16 mouse cellular contexts compared by ENCODE assay signal in genomic region chr6:122605483-122605882, GRCm38 (mm10). TPM values are rescaled to one million over a fixed set of nuclear protein-coding genes. Genes with fewer than 3 reads are reported as not detected.
DNase-seq lines count a peak whose midpoint lies in the region; ATAC-seq and TF ChIP-seq lines count a peak whose summit lies in the region.
"Had no signal": no experiment of that assay in that cellular context is flagged by ENCODE, and none has a peak within 500 bp of the region (broad histone marks: within the 10 kb centered on the region; RNA-seq: fewer than 3 reads in every experiment).

No protein-coding gene starts in this region.

- H3K4me1 ChIP-seq in midbrain, postnatal 0 days (ENCODE audit: insufficient read depth, low read length): no peaks in the 10 kb centered on the region
- peaks cover 5% of the 10 kb centered on the region; the same call in 1 of the 2 replicates for H3K4me1 ChIP-seq in midbrain, embryonic 13.5 days (replicated peaks)
- peaks cover 6% of the 10 kb centered on the region for H3K4me1 ChIP-seq in heart, embryonic 10.5 days
- H3K4me1 ChIP-seq in forebrain, embryonic 15.5 days: peaks cover 9% of the 10 kb centered on the region
- H3K4me1 ChIP-seq: embryonic facial prominence, embryonic 15.5 days; neural tube, embryonic 12.5 days had no signal

- peak; percentile 34 for DNase-seq in adrenal gland, postnatal 14 days
- DNase-seq in adrenal gland, adult 8-10 months: no peak
- DNase-seq in midbrain, postnatal 0 days (ENCODE audit: low spot score): no peak
- DNase-seq in brain, embryonic 14.5 days (ENCODE audit: low read depth): no peak
- peak; percentile 33 for DNase-seq in thymus, postnatal 14 days
- DNase-seq in heart, embryonic 10.5 days (ENCODE audit: low spot score): no peak
- DNase-seq: cerebellum, postnatal 14 days; heart, postnatal 14 days; right cerebral cortex, postnatal 14 days had no signal

- no peaks in the 10 kb centered on the region for H3K36me3 ChIP-seq in midbrain, postnatal 0 days (ENCODE audit: insufficient read depth, low read length)
- H3K36me3 ChIP-seq in midbrain, embryonic 13.5 days: no peaks in the 10 kb centered on the region
- no peaks in the 10 kb centered on the region for H3K36me3 ChIP-seq in heart, embryonic 10.5 days
- H3K36me3 ChIP-seq in forebrain, embryonic 15.5 days: no peaks in the 10 kb centered on the region
- H3K36me3 ChIP-seq: embryonic facial prominence, embryonic 15.5 days; neural tube, embryonic 12.5 days had no signal

- H3K27ac ChIP-seq in midbrain, postnatal 0 days (ENCODE audit: low read depth, low read length): no peak overlapping the region
- H3K27ac ChIP-seq in midbrain, embryonic 13.5 days: no peak overlapping the region
- H3K27ac ChIP-seq in heart, embryonic 10.5 days: no peak overlapping the region
- H3K27ac ChIP-seq in forebrain, embryonic 15.5 days (replicated peaks): no peak overlapping the region
- H3K27ac ChIP-seq: embryonic facial prominence, embryonic 15.5 days; neural tube, embryonic 12.5 days had no signal

- H3K9me3 ChIP-seq in midbrain, postnatal 0 days (ENCODE audit: low read length): no peaks in the 10 kb centered on the region
- H3K9me3 ChIP-seq in midbrain, embryonic 13.5 days: no peaks in the 10 kb centered on the region
- no peaks in the 10 kb centered on the region for H3K9me3 ChIP-seq in heart, embryonic 10.5 days
- H3K9me3 ChIP-seq in forebrain, embryonic 15.5 days: no peaks in the 10 kb centered on the region
- H3K9me3 ChIP-seq: embryonic facial prominence, embryonic 15.5 days; neural tube, embryonic 12.5 days had no signal

- no peak overlapping the region for H3K4me3 ChIP-seq in midbrain, postnatal 0 days (ENCODE audit: low read depth, low read length)
- no peak overlapping the region for H3K4me3 ChIP-seq in midbrain, embryonic 13.5 days (replicated peaks)
- no peak overlapping the region for H3K4me3 ChIP-seq in heart, embryonic 10.5 days
- no peak overlapping the region for H3K4me3 ChIP-seq in forebrain, embryonic 15.5 days
- H3K4me3 ChIP-seq: embryonic facial prominence, embryonic 15.5 days; neural tube, embryonic 12.5 days had no signal

- H3K27me3 ChIP-seq in midbrain, postnatal 0 days (ENCODE audit: insufficient read depth, low read length): no peaks in the 10 kb centered on the region
- no peaks in the 10 kb centered on the region for H3K27me3 ChIP-seq in midbrain, embryonic 13.5 days
- H3K27me3 ChIP-seq in heart, embryonic 10.5 days (ENCODE audit: insufficient read depth, poor library complexity, severe bottlenecking): no peaks in the 10 kb centered on the region
- H3K27me3 ChIP-seq in forebrain, embryonic 15.5 days: no peaks in the 10 kb centered on the region
- H3K27me3 ChIP-seq: embryonic facial prominence, embryonic 15.5 days; neural tube, embryonic 12.5 days had no signal

- no peak for TF ChIP-seq POLR2A in brain, embryonic 14.5 days (IDR thresholded peaks at IDR 0.05; ENCODE audit: borderline replicate concordance, extremely low read depth, insufficient read depth, insufficient read length, poor library complexity, severe bottlenecking)

- 94% methylated on average over 8 of the region's 8 CpGs for WGBS in midbrain, postnatal 0 days
- WGBS in midbrain, embryonic 13.5 days: 94% methylated on average over 8 of the region's 8 CpGs
- WGBS in heart, embryonic 10.5 days: 86% methylated on average over 8 of the region's 8 CpGs
- WGBS in forebrain, embryonic 15.5 days: 94% methylated on average over 8 of the region's 8 CpGs

- H3K9ac ChIP-seq in midbrain, postnatal 0 days (replicated peaks; ENCODE audit: low read length, poor library complexity, severe bottlenecking): no peak overlapping the region
- no peak overlapping the region for H3K9ac ChIP-seq in midbrain, embryonic 13.5 days (replicated peaks)
- no peak overlapping the region for H3K9ac ChIP-seq in forebrain, embryonic 15.5 days (replicated peaks)
- H3K9ac ChIP-seq: embryonic facial prominence, embryonic 15.5 days; neural tube, embryonic 12.5 days had no signal

- no peak overlapping the region for H3K4me2 ChIP-seq in midbrain, postnatal 0 days (ENCODE audit: low read depth, low read length, poor library complexity, severe bottlenecking)
- H3K4me2 ChIP-seq in midbrain, embryonic 13.5 days (replicated peaks): no peak overlapping the region
- no peak overlapping the region for H3K4me2 ChIP-seq in forebrain, embryonic 15.5 days (replicated peaks)
- H3K4me2 ChIP-seq: embryonic facial prominence, embryonic 15.5 days; neural tube, embryonic 12.5 days had no signal

- TF ChIP-seq CTCF in midbrain, postnatal 0 days (IDR thresholded peaks at IDR 0.05): 0 out of 2 replicates have a peak, but pooled peaks have one; percentile 7
- 0 out of 2 replicates have a peak, but pooled peaks have one; percentile 10 for TF ChIP-seq CTCF in brain, embryonic 14.5 days (IDR thresholded peaks at IDR 0.05; ENCODE audit: borderline replicate concordance, extremely low read depth, insufficient read depth, insufficient read length)

- ATAC-seq in midbrain, postnatal 0 days (ENCODE audit: low FRiP score): no peak
- ATAC-seq in midbrain, embryonic 13.5 days: no peak
- no peak for ATAC-seq in forebrain, embryonic 15.5 days (replicated peaks)

RNA-seq across cellular contexts. Expression of gene Apobec1, which starts 3.2 kb away (rescaled TPM):
- total RNA-seq in adrenal gland, postnatal 14 days (2021): 8.8 and 12.2 TPM in 2 replicates
- total RNA-seq in adrenal gland, adult 8-10 months (2022): 10 to 100 TPM; 13.4 to 29.5 (median 19.3) TPM
- 0.88 and 0.90 TPM in 2 replicates for total RNA-seq in midbrain, postnatal 0 days (2014; rRNA removed)
- 1.7 and 2.1 TPM in 2 replicates for polyA plus RNA-seq in midbrain, postnatal 0 days (2015; fragmentation: Nextera tagmentation; extraction: Ambion mirVana)
- polyA plus RNA-seq in midbrain, embryonic 13.5 days (2015; fragmentation: Nextera tagmentation; extraction: Ambion mirVana): 1.9 and 2.9 TPM in 2 replicates
- 1.9 and 3.5 TPM in 2 replicates for polyA plus RNA-seq in brain, embryonic 14.5 days (2012; rRNA removed)
- 0.43 and 0.64 TPM in 2 replicates for polyA plus RNA-seq in heart, embryonic 10.5 days (2016; fragmentation: Nextera tagmentation; extraction: Ambion mirVana)
- 4.5 and 4.9 TPM in 2 replicates for polyA plus RNA-seq in forebrain, embryonic 15.5 days (2015; fragmentation: Nextera tagmentation; extraction: Ambion mirVana)

RNA-seq across cellular contexts. Expression of gene Gdf3, which starts 4.4 kb away (rescaled TPM):
- not detected in 2 replicates for total RNA-seq in adrenal gland, postnatal 14 days (2021)
- under 1 TPM; 0.14 to 0.48 (median 0.24) TPM for total RNA-seq in adrenal gland, adult 8-10 months (2022)
- not detected in 2 replicates for total RNA-seq in midbrain, postnatal 0 days (2014; rRNA removed)
- polyA plus RNA-seq in midbrain, postnatal 0 days (2015; fragmentation: Nextera tagmentation; extraction: Ambion mirVana): not detected in 2 replicates
- polyA plus RNA-seq in midbrain, embryonic 13.5 days (2015; fragmentation: Nextera tagmentation; extraction: Ambion mirVana): 0.12 TPM in 1 of 2 replicates, not detected in the other
- polyA plus RNA-seq in brain, embryonic 14.5 days (2012; rRNA removed): not detected in 2 replicates
- 0.06 and 1.1 TPM in 2 replicates for polyA plus RNA-seq in heart, embryonic 10.5 days (2016; fragmentation: Nextera tagmentation; extraction: Ambion mirVana)
- not detected in 2 replicates for polyA plus RNA-seq in forebrain, embryonic 15.5 days (2015; fragmentation: Nextera tagmentation; extraction: Ambion mirVana)
- total RNA-seq: adrenal gland, postnatal 36 days; heart, postnatal 14 days; left cerebral cortex, postnatal 25 days had no signal
- polyA plus RNA-seq: kidney, embryonic 16.5 days; neural tube, embryonic 12.5 days had no signal

RNA-seq across cellular contexts. Expression of gene Dppa3, which starts 20.7 kb away (rescaled TPM):
- not detected in 2 replicates for total RNA-seq in adrenal gland, postnatal 14 days (2021)
- total RNA-seq in adrenal gland, adult 8-10 months (2022): not detected
- not detected in 2 replicates for total RNA-seq in midbrain, postnatal 0 days (2014; rRNA removed)
- polyA plus RNA-seq in midbrain, postnatal 0 days (2015; fragmentation: Nextera tagmentation; extraction: Ambion mirVana): not detected in 2 replicates
- not detected in 2 replicates for polyA plus RNA-seq in midbrain, embryonic 13.5 days (2015; fragmentation: Nextera tagmentation; extraction: Ambion mirVana)
- polyA plus RNA-seq in brain, embryonic 14.5 days (2012; rRNA removed): not detected in 2 replicates
- not detected in 2 replicates for polyA plus RNA-seq in heart, embryonic 10.5 days (2016; fragmentation: Nextera tagmentation; extraction: Ambion mirVana)
- not detected in 2 replicates for polyA plus RNA-seq in forebrain, embryonic 15.5 days (2015; fragmentation: Nextera tagmentation; extraction: Ambion mirVana)
- total RNA-seq: adrenal gland, postnatal 36 days; heart, postnatal 14 days; left cerebral cortex, postnatal 25 days had no signal
- polyA plus RNA-seq: embryonic facial prominence, embryonic 15.5 days; kidney, embryonic 16.5 days; neural tube, embryonic 12.5 days had no signal

RNA-seq across cellular contexts. Expression of gene Aicda, which starts 51.9 kb away (rescaled TPM):
- not detected in 2 replicates for total RNA-seq in adrenal gland, postnatal 14 days (2021)
- not detected for total RNA-seq in adrenal gland, adult 8-10 months (2022)
- total RNA-seq in midbrain, postnatal 0 days (2014; rRNA removed): 0.11 and 1.3 TPM in 2 replicates
- 0.49 and 0.53 TPM in 2 replicates for polyA plus RNA-seq in midbrain, postnatal 0 days (2015; fragmentation: Nextera tagmentation; extraction: Ambion mirVana)
- polyA plus RNA-seq in midbrain, embryonic 13.5 days (2015; fragmentation: Nextera tagmentation; extraction: Ambion mirVana): 0.34 and 0.47 TPM in 2 replicates
- polyA plus RNA-seq in brain, embryonic 14.5 days (2012; rRNA removed): 0.25 and 0.75 TPM in 2 replicates
- polyA plus RNA-seq in heart, embryonic 10.5 days (2016; fragmentation: Nextera tagmentation; extraction: Ambion mirVana): not detected in 2 replicates
- polyA plus RNA-seq in forebrain, embryonic 15.5 days (2015; fragmentation: Nextera tagmentation; extraction: Ambion mirVana): 0.37 and 0.45 TPM in 2 replicates
- total RNA-seq: adrenal gland, postnatal 36 days; heart, postnatal 14 days; left cerebral cortex, postnatal 25 days had no signal
- polyA plus RNA-seq: embryonic facial prominence, embryonic 15.5 days; kidney, embryonic 16.5 days had no signal

Comparison
In these comparisons a context has a peak if more than half of its experiments do, and no peak if none do; other contexts are left out.
1. DNase-seq: peak in adrenal gland, postnatal 14 days (single experiment) and thymus, postnatal 14 days (single experiment); none in adrenal gland, adult 8-10 months (single experiment), midbrain, postnatal 0 days (single experiment), brain, embryonic 14.5 days (single experiment) and heart, embryonic 10.5 days (single experiment).